Mouse (Mus musculus): ENCODE results near the gene Ganab. TPM values are rescaled to one million over a fixed set of nuclear protein-coding genes. Genes with fewer than 3 reads are reported as not detected.
A peak's percentile ranks its signal among the peaks of the same experiment; 100 is the strongest.

Ganab gene
- polyA plus RNA-seq, 1 experiment from 2014 or later, result 99.2 TPM

- H3K4me2 ChIP-seq (ENCODE audit: low read depth, low read length), result peak within 1 kb of the TSS; percentile 79
- peak; percentile 96 for DNase-seq (ENCODE audit: low spot score)
- no peaks in the 10 kb centered on the region for H3K27me3 ChIP-seq (replicated peaks; ENCODE audit: control insufficient read depth, insufficient read depth, low read length)
- peaks cover 37% of the 10 kb centered on the region for H3K36me3 ChIP-seq (ENCODE audit: control insufficient read depth, insufficient read depth, low read length)
- ATAC-seq (ENCODE audit: low read depth), result peak; percentile 95
- 5% methylated on average over 14 of the region's 50 CpGs for WGBS
- H3K4me3 ChIP-seq (ENCODE audit: low read depth, low read length), result peak within 1 kb of the TSS; percentile 84
- 0 out of 2 replicates have a peak, but pooled peaks cover 6% of the 10 kb centered on the region for H3K4me1 ChIP-seq (ENCODE audit: control insufficient read depth, insufficient read depth, low read length)
- H3K9me3 ChIP-seq (ENCODE audit: control insufficient read depth, low read length), result no peaks in the 10 kb centered on the region
- H3K27ac ChIP-seq (replicated peaks; ENCODE audit: low read depth, low read length), result peak within 1 kb of the TSS; percentile 85
- peak within 1 kb of the TSS; percentile 81 for H3K9ac ChIP-seq (ENCODE audit: low read depth, low read length)
These were observed 22.3 kb downstream of the Ganab start, which contains the start of gene B3gat3 for GRCm38 (mm10) chr19:8920073-8920736. B3gat3 (plus strand) TSS chr19:8920374.

DNA sequence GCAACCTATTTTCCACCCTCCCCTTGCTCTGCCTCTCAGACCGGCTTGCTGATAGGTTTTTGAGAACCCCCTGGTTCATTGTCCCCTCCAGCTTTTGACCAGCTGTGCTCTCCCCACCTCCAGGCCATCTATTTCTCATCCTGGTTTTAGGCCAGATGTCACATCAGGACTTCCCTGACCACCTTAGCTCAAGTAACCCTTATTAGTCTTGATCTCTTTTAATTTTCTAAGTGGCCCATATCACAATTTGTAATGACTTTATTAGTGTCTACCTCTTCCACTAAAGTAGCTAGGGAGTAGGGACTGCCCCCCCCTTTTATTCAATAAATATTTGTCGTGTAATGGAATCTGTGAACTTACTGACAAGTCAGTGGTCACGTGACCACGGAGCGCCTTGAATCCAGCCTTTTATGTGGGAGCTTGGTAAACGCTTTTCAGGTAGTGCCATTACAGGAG is 23.0 kb downstream of the Ganab start:
- H3K4me3 ChIP-seq (ENCODE audit: low read depth, low read length), result peak overlapping the region; percentile 84
- H3K27me3 ChIP-seq (replicated peaks; ENCODE audit: control insufficient read depth, insufficient read depth, low read length), result no peaks in the 10 kb centered on the region
- H3K9me3 ChIP-seq (ENCODE audit: control insufficient read depth, low read length), result no peaks in the 10 kb centered on the region
- H3K36me3 ChIP-seq (ENCODE audit: control insufficient read depth, insufficient read depth, low read length), result peaks cover 37% of the 10 kb centered on the region
- peak overlapping the region; percentile 85 for H3K27ac ChIP-seq (replicated peaks; ENCODE audit: low read depth, low read length)
- DNase-seq (ENCODE audit: low spot score) (peak; percentile 80), ATAC-seq (ENCODE audit: low read depth) (no peak)
- H3K4me1 ChIP-seq (ENCODE audit: control insufficient read depth, insufficient read depth, low read length), result 0 out of 2 replicates have a peak, but pooled peaks cover 6% of the 10 kb centered on the region
- peak overlapping the region; percentile 79 for H3K4me2 ChIP-seq (ENCODE audit: low read depth, low read length)
- WGBS, result 1% methylated on average over 6 of the region's 6 CpGs
- H3K9ac ChIP-seq (ENCODE audit: low read depth, low read length), result peak overlapping the region; percentile 81

DNA sequence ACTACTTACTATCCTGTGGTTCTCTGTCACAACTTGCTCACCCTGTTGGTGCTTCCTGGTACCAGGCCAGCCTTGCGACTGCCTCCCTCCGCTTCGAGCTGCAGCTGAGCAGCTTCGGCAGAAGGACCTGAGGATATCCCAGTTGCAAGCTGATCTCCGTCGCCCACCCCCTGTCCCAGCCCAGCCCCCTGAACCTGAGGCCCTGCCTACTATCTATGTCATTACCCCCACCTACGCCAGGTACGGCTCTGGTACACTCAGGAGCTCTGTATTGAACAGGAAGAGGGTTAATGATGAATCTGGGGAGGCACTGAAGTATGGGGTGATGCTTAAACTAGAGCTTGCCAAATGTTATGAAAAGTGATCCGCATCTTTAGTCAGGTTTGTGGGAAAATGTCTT is 23.9 kb downstream of the Ganab start:
- Histone ChIP-seq H3K36me3 (ENCODE audit: control insufficient read depth, insufficient read depth, low read length) (peaks cover 37% of the 10 kb centered on the region), H3K27me3 (replicated peaks; ENCODE audit: control insufficient read depth, insufficient read depth, low read length) (no peaks in the 10 kb centered on the region), H3K4me3 (ENCODE audit: low read depth, low read length) (peak overlapping the region; percentile 84), H3K9me3 (ENCODE audit: control insufficient read depth, low read length) (no peaks in the 10 kb centered on the region), H3K27ac (replicated peaks; ENCODE audit: low read depth, low read length) (no peak overlapping the region), H3K4me1 (ENCODE audit: control insufficient read depth, insufficient read depth, low read length) (0 out of 2 replicates have a peak, but pooled peaks cover 6% of the 10 kb centered on the region), H3K9ac (ENCODE audit: low read depth, low read length) (peak overlapping the region; percentile 81), H3K4me2 (ENCODE audit: low read depth, low read length) (peak overlapping the region; percentile 79)
- ATAC-seq (ENCODE audit: low read depth) (no peak), DNase-seq (ENCODE audit: low spot score) (no peak)
- WGBS, result 56% methylated on average over 9 of the region's 9 CpGs

DNA sequence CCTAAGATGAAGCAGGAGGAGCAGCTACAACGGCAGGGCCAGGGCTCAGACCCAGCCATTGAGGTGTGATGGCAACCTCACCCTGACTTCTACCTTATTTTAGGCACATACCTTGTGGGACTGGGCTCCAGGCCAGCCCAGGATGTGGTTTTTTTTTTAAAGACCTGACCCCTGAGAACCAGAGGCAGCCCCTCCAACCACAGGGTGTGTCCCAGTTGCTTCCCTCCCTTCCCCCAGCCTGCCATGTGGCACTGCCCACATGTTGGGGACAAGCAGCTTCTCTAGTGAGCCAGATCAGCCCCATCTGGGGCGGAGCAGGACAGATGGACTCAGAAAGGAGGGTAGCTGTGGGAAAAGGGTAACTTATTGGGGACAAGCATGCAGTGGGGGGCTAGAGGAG is 28.9 kb downstream of the Ganab start:
- ATAC-seq (ENCODE audit: low read depth), result no peak
- no peak for DNase-seq (ENCODE audit: low spot score)
- Histone ChIP-seq H3K36me3 (ENCODE audit: control insufficient read depth, insufficient read depth, low read length) (peaks cover 50% of the 10 kb centered on the region), H3K4me3 (ENCODE audit: low read depth, low read length) (no peak overlapping the region), H3K27ac (replicated peaks; ENCODE audit: low read depth, low read length) (no peak overlapping the region), H3K9me3 (ENCODE audit: control insufficient read depth, low read length) (no peaks in the 10 kb centered on the region), H3K4me2 (ENCODE audit: low read depth, low read length) (no peak overlapping the region), H3K9ac (ENCODE audit: low read depth, low read length) (no peak overlapping the region), H3K4me1 (ENCODE audit: control insufficient read depth, insufficient read depth, low read length) (0 out of 2 replicates have a peak, but pooled peaks cover under 1% of the 10 kb centered on the region), H3K27me3 (replicated peaks; ENCODE audit: control insufficient read depth, insufficient read depth, low read length) (no peaks in the 10 kb centered on the region)
- WGBS, result 86% methylated on average over 2 of the region's 2 CpGs

DNA sequence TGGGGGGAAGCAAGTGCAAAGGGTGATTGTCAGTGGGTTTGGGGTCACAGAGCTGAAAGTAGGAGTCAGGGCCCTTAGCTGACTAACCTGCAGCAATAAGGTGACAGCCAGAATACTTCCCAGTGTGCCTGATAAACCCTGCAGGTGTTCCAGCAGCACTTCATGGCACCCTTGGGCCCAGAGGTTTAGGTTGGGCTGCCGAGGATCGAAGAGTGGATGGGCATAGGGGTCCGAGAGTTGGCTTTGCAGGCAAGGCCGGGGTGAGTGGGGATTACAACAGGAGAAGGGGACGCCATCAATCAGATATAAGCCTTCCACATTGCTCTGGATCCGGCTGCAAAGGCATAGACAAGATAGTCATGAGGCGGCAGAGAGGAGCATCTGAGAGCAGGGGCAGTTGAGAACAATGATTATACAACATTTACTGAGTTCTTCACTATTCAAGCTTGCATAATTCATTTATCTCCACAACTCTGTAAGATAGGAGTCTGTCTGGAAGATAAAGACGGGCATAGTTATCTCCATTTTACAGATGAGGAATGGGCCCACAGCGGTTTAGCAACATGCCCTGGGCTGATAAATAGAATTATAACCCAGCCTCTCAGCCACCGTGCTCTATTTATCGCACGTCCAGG is 30.1 kb downstream of the Ganab start:
- H3K4me3 ChIP-seq (ENCODE audit: low read depth, low read length), result no peak overlapping the region
- no peak for ATAC-seq (ENCODE audit: low read depth)
- no peaks in the 10 kb centered on the region for H3K4me1 ChIP-seq (ENCODE audit: control insufficient read depth, insufficient read depth, low read length)
- peaks cover 42% of the 10 kb centered on the region for H3K36me3 ChIP-seq (ENCODE audit: control insufficient read depth, insufficient read depth, low read length)
- no peak overlapping the region for H3K27ac ChIP-seq (replicated peaks; ENCODE audit: low read depth, low read length)
- H3K27me3 ChIP-seq (replicated peaks; ENCODE audit: control insufficient read depth, insufficient read depth, low read length), result no peaks in the 10 kb centered on the region
- DNase-seq (ENCODE audit: low spot score), result no peak
- H3K9me3 ChIP-seq (ENCODE audit: control insufficient read depth, low read length), result no peaks in the 10 kb centered on the region
- H3K9ac ChIP-seq (ENCODE audit: low read depth, low read length), result no peak overlapping the region
- WGBS, result 87% methylated on average over 12 of the region's 12 CpGs
- H3K4me2 ChIP-seq (ENCODE audit: low read depth, low read length), result no peak overlapping the region

DNA sequence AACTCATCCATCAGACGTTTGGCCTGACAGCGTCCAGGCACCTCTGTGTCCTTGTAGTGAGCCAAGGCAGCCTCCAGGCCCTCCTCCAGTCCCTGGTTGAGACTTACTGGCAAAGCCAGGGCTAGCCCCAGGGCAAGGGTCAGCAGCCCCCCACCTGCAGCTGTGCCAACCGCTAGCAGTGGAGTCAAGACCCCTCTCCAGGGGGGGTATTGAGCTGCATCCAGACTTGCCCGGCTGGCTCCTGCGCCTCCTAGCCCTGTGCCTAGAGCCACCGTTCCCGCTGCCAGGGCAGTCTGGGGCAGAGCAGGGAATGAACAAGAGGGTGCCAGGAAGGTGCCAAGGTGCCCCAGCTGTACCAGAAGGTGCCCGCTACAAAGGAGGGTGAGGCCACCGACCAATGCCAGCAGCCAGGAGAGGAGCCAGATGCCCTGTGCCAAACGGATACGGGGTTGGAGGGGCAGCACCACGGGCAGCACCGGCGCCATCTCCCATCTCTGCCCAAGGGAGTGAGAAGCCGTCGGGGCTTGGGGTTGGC is 30.9 kb downstream of the Ganab start:
- Histone ChIP-seq H3K27ac (replicated peaks; ENCODE audit: low read depth, low read length) (no peak overlapping the region), H3K9me3 (ENCODE audit: control insufficient read depth, low read length) (no peaks in the 10 kb centered on the region), H3K4me3 (ENCODE audit: low read depth, low read length) (peak overlapping the region; percentile 80), H3K4me2 (ENCODE audit: low read depth, low read length) (peak overlapping the region; percentile 78), H3K27me3 (replicated peaks; ENCODE audit: control insufficient read depth, insufficient read depth, low read length) (no peaks in the 10 kb centered on the region), H3K36me3 (ENCODE audit: control insufficient read depth, insufficient read depth, low read length) (peaks cover 50% of the 10 kb centered on the region), H3K4me1 (ENCODE audit: control insufficient read depth, insufficient read depth, low read length) (no peaks in the 10 kb centered on the region), H3K9ac (ENCODE audit: low read depth, low read length) (peak overlapping the region; percentile 86)
- 32% methylated on average over 7 of the region's 16 CpGs for WGBS
- DNase-seq (ENCODE audit: low spot score) (no peak), ATAC-seq (ENCODE audit: low read depth) (peak; percentile 26; the same call in 1 of the 2 replicates)

DNA sequence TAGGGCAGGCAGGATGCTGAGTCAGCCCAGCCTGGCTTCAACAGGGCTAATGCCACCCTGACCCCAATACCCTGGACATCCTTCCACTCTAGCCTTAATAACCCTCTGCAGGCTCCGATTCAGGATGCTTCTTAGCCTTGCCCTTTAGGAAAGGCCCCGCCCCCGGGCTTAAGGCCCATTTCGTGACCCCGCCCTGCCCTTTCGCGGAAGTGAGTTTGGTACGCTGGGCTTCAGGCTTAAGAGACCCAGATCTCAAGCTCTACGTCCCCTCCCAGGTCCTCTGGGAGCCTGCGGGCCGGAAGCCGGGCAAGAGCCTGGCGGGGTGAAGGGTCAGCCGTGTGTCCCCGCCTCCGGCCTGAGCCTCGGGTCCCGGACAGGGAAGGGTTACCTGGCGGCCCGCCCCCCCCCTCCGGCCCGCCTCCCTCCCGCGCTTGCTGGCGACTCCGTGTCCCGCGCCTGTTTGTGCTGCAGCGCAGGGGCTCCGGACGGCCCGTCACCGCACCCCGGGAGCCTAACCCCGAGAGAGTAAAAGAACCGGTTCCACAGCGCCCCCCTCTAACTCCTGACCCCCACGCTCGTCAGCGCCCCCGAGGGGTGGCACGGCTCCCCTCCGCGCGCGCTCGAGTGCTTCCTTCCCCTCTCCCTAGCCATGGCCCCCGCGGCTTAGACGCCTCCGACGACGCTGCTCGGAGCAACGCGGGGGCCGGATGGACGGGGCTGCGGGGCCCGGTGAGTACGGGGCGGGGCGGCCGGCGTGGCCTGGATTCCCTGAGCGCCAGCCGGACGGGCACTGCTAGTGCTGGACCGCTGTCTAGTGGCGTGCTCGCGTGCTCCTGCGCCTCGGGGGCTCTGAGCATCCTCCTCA is 31.6 kb downstream of the Ganab start, which contains the start of the genes Rom1 and Eml3:
Rom1 (minus strand) TSS at position 133 of the 865 bp plus-strand sequence.
Eml3 (plus strand) TSS at position 329 of the 865 bp plus-strand sequence.
- ATAC-seq (ENCODE audit: low read depth) (peak; percentile 78), DNase-seq (ENCODE audit: low spot score) (peak; percentile 81)
- peak within 1 kb of the TSS; percentile 80 for H3K4me3 ChIP-seq (ENCODE audit: low read depth, low read length)
- peak within 1 kb of the TSS; percentile 65 for H3K27ac ChIP-seq (replicated peaks; ENCODE audit: low read depth, low read length)
- H3K4me2 ChIP-seq (ENCODE audit: low read depth, low read length), result peak within 1 kb of the TSS; percentile 78
- no peaks in the 10 kb centered on the region for H3K9me3 ChIP-seq (ENCODE audit: control insufficient read depth, low read length)
- H3K4me1 ChIP-seq (ENCODE audit: control insufficient read depth, insufficient read depth, low read length), result no peaks in the 10 kb centered on the region
- H3K27me3 ChIP-seq (replicated peaks; ENCODE audit: control insufficient read depth, insufficient read depth, low read length), result no peaks in the 10 kb centered on the region
- H3K36me3 ChIP-seq (ENCODE audit: control insufficient read depth, insufficient read depth, low read length), result peaks cover 57% of the 10 kb centered on the region
- under 1% methylated on average over 29 of the region's 74 CpGs for WGBS
- H3K9ac ChIP-seq (ENCODE audit: low read depth, low read length), result peak within 1 kb of the TSS; percentile 86

GRCm38 (mm10) chr19:8930117-8930516 is 32.2 kb downstream of the Ganab start:
- Histone ChIP-seq H3K9ac (ENCODE audit: low read depth, low read length) (peak overlapping the region; percentile 86), H3K9me3 (ENCODE audit: control insufficient read depth, low read length) (no peaks in the 10 kb centered on the region), H3K27ac (replicated peaks; ENCODE audit: low read depth, low read length) (peak overlapping the region; percentile 65; the same call in 1 of the 2 replicates), H3K27me3 (replicated peaks; ENCODE audit: control insufficient read depth, insufficient read depth, low read length) (no peaks in the 10 kb centered on the region), H3K36me3 (ENCODE audit: control insufficient read depth, insufficient read depth, low read length) (peaks cover 63% of the 10 kb centered on the region), H3K4me3 (ENCODE audit: low read depth, low read length) (peak overlapping the region; percentile 80), H3K4me2 (ENCODE audit: low read depth, low read length) (peak overlapping the region; percentile 78), H3K4me1 (ENCODE audit: control insufficient read depth, insufficient read depth, low read length) (no peaks in the 10 kb centered on the region)
- DNase-seq (ENCODE audit: low spot score) (no peak), ATAC-seq (ENCODE audit: low read depth) (no peak)
- WGBS, result 5% methylated on average over 11 of the region's 11 CpGs

Data from embryonic facial prominence, embryonic 14.5 days (tissue).